Mouse (Mus musculus) kidney, postnatal 0 days (tissue): ENCODE measurements at regions not wholly inside any gene's neighbourhood (a gene's known extent, or its start where the extent isn't known, plus 50 kb on each side); places are given as distances from the start of the nearest gene placed in this dataset.

Source experiments
- ATAC-seq: fragments of 200-750 bp; cut with Nextera tagmentation; replicated peaks from 2 replicates; pipeline ENCODE4 v1.8.0; 2017; ENCODE audit warnings: low read depth, moderate number of reproducible peaks, moderate TSS enrichment, moderate library complexity; ENCODE audit not compliant: low FRiP score
- DNase-seq: peaks from one replicate; pipeline ENCODE4 v3.0.0-alpha.2; 2016; ENCODE audit warnings: low spot score
- H3K27ac ChIP-seq: fragments of 300-500 bp; sonication (generic); 2 replicates; pipeline ENCODE4 v1.5.1; 2014; ENCODE audit warnings: mild to moderate bottlenecking
- H3K27me3 ChIP-seq: fragments of 300-500 bp; sonication (generic); 2 replicates; pipeline ENCODE4 v1.6.1; 2014; ENCODE audit warnings: low read length, mixed read lengths; ENCODE audit not compliant: insufficient read depth
- H3K36me3 ChIP-seq: fragments of 300-500 bp; sonication (generic); 2 replicates; pipeline ENCODE4 v1.6.1; 2014; ENCODE audit warnings: low read length, mixed read lengths; ENCODE audit not compliant: insufficient read depth
- H3K4me1 ChIP-seq: fragments of 300-500 bp; sonication (generic); replicated peaks from 2 replicates; pipeline ENCODE4 v1.6.1; 2014; ENCODE audit warnings: antibody characterized with exemption, low read length, mixed read lengths; ENCODE audit not compliant: insufficient read depth
- H3K4me2 ChIP-seq: fragments of 300-500 bp; sonication (generic); 2 replicates; pipeline ENCODE4 v1.6.1; 2014; ENCODE audit warnings: mild to moderate bottlenecking, low read length, moderate library complexity, mixed read lengths
- H3K4me3 ChIP-seq: fragments of 300-500 bp; sonication (generic); replicated peaks from 2 replicates; pipeline ENCODE4 v1.5.1; 2014; ENCODE audit warnings: low read depth, low read length
- H3K9ac ChIP-seq: fragments of 300-500 bp; sonication (generic); 2 replicates; pipeline ENCODE4 v1.6.1; 2014; ENCODE audit warnings: low read depth, low read length
- H3K9me3 ChIP-seq: fragments of 300-500 bp; sonication (generic); replicated peaks from 2 replicates; pipeline ENCODE4 v1.6.1; 2016; ENCODE audit warnings: low read length, inconsistent platforms, mixed read lengths
- CTCF ChIP-seq: IDR thresholded peaks from 2 replicates; pipeline ENCODE4 v1.5.1; 2016; ENCODE audit warnings: antibody characterized with exemption, low read depth, mild to moderate bottlenecking, moderate library complexity
- WGBS: fragments of 180-500 bp; shearing (Covaris S2); extraction: QIAGEN DNeasy Blood & Tissue Kit; methylation state at CpG from one replicate; pipeline ENCODE4 v1.1.7; 2014; 5-methylcytosine and 5-hydroxymethylcytosine counted together

GRCm38 (mm10) chr14:85915761-85916160 is 1225.3 kb downstream of the Diaph3 start:
- no peak for TF ChIP-seq CTCF
- 78% methylated on average over 2 of the region's 2 CpGs for WGBS

GRCm38 (mm10) chr14:85897890-85898289 is 1243.1 kb downstream of the Diaph3 start:
- peak; percentile 52 for TF ChIP-seq CTCF
- no peak overlapping the region for H3K4me2 ChIP-seq
- no peak overlapping the region for H3K9ac ChIP-seq
- ATAC-seq (no peak), DNase-seq (peak; percentile 1)
- WGBS, result 75% methylated on average over 1 of the region's 1 CpGs
- H3K4me3 ChIP-seq, result no peak overlapping the region
- no peaks in the 10 kb centered on the region for H3K27me3 ChIP-seq
- no peaks in the 10 kb centered on the region for H3K4me1 ChIP-seq
- H3K9me3 ChIP-seq, result no peaks in the 10 kb centered on the region
- no peak overlapping the region for H3K27ac ChIP-seq
- no peaks in the 10 kb centered on the region for H3K36me3 ChIP-seq

More at GRCm38 (mm10) chr14:85915761-85916160, 1225.3 kb downstream of the Diaph3 start:
- DNase-seq (no peak), ATAC-seq (no peak)
- no peaks in the 10 kb centered on the region for H3K36me3 ChIP-seq
- H3K4me1 ChIP-seq, result no peaks in the 10 kb centered on the region
- H3K4me3 ChIP-seq, result no peak overlapping the region
- H3K9ac ChIP-seq, result no peak overlapping the region
- H3K27ac ChIP-seq, result no peak overlapping the region
- no peaks in the 10 kb centered on the region for H3K9me3 ChIP-seq
- H3K4me2 ChIP-seq, result no peak overlapping the region
- H3K27me3 ChIP-seq, result no peaks in the 10 kb centered on the region

GRCm38 (mm10) chr14:85861371-85861951 is 1279.6 kb downstream of the Diaph3 start:
- 53% methylated on average over 3 of the region's 3 CpGs for WGBS
- DNase-seq (no peak), ATAC-seq (no peak)
- no peaks in the 10 kb centered on the region for H3K27me3 ChIP-seq
- no peak overlapping the region for H3K4me2 ChIP-seq
- no peaks in the 10 kb centered on the region for H3K4me1 ChIP-seq
- H3K9me3 ChIP-seq, result no peaks in the 10 kb centered on the region
- no peak overlapping the region for H3K4me3 ChIP-seq
- no peak for TF ChIP-seq CTCF
- no peaks in the 10 kb centered on the region for H3K36me3 ChIP-seq
- no peak overlapping the region for H3K27ac ChIP-seq
- H3K9ac ChIP-seq, result no peak overlapping the region

GRCm38 (mm10) chr14:85849490-85849889 is 1291.5 kb downstream of the Diaph3 start:
- no peak for TF ChIP-seq CTCF
- Histone ChIP-seq H3K4me1 (no peaks in the 10 kb centered on the region), H3K27ac (no peak overlapping the region), H3K4me3 (no peak overlapping the region), H3K9me3 (no peaks in the 10 kb centered on the region), H3K36me3 (no peaks in the 10 kb centered on the region), H3K27me3 (no peaks in the 10 kb centered on the region), H3K9ac (no peak overlapping the region), H3K4me2 (no peak overlapping the region)
- DNase-seq (no peak), ATAC-seq (no peak)
- 97% methylated on average over 1 of the region's 1 CpGs for WGBS

- H3K27ac ChIP-seq, result no peak overlapping the region
- H3K36me3 ChIP-seq, result no peaks in the 10 kb centered on the region
- no peaks in the 10 kb centered on the region for H3K9me3 ChIP-seq
- no peak overlapping the region for H3K4me2 ChIP-seq
- H3K9ac ChIP-seq, result no peak overlapping the region
- peak; percentile 9 for DNase-seq
- WGBS, result 83% methylated on average over 2 of the region's 2 CpGs
- no peak for TF ChIP-seq CTCF
- ATAC-seq, result no peak
- H3K27me3 ChIP-seq, result no peaks in the 10 kb centered on the region
- H3K4me3 ChIP-seq, result no peak overlapping the region
- no peaks in the 10 kb centered on the region for H3K4me1 ChIP-seq
Measured at GRCm38 (mm10) chr14:85835494-85835893, 1305.5 kb downstream of the Diaph3 start.

- Histone ChIP-seq H3K4me1 (no peaks in the 10 kb centered on the region), H3K36me3 (no peaks in the 10 kb centered on the region), H3K4me2 (no peak overlapping the region), H3K9ac (no peak overlapping the region), H3K9me3 (no peaks in the 10 kb centered on the region), H3K27me3 (no peaks in the 10 kb centered on the region), H3K27ac (no peak overlapping the region), H3K4me3 (no peak overlapping the region)
- DNase-seq (peak; percentile 35), ATAC-seq (no peak)
- TF ChIP-seq CTCF, result no peak
- WGBS, result 0% methylated on average over 2 of the region's 2 CpGs
Measured at GRCm38 (mm10) chr14:85814920-85815319, 1326.1 kb downstream of the Diaph3 start.

- no peak overlapping the region for H3K9ac ChIP-seq
- ATAC-seq (no peak), DNase-seq (no peak)
- WGBS, result 74% methylated on average over 3 of the region's 3 CpGs
- H3K4me2 ChIP-seq, result no peak overlapping the region
- no peaks in the 10 kb centered on the region for H3K36me3 ChIP-seq
- no peaks in the 10 kb centered on the region for H3K27me3 ChIP-seq
- no peak overlapping the region for H3K27ac ChIP-seq
- H3K9me3 ChIP-seq, result no peaks in the 10 kb centered on the region
- H3K4me1 ChIP-seq, result no peaks in the 10 kb centered on the region
- H3K4me3 ChIP-seq, result no peak overlapping the region
- TF ChIP-seq CTCF, result no peak
Measured at GRCm38 (mm10) chr14:85784386-85784785, 1341.0 kb downstream of the Pcdh17 start.
